Mouse (Mus musculus) embryonic facial prominence, embryonic 11.5 days (tissue): Measurements from ENCODE around the gene D630039A03Rik. TPM values are rescaled to one million over a fixed set of nuclear protein-coding genes. Genes with fewer than 3 reads are reported as not detected.

Experiments used
- ATAC-seq: fragments of 200-750 bp; cut with Nextera tagmentation; replicated peaks from 2 replicates; pipeline ENCODE4 v1.8.0; 2017; ENCODE audit warnings: low read depth; ENCODE audit not compliant: insufficient number of reproducible peaks, low FRiP score, low TSS enrichment
- DNase-seq: peaks from one replicate; pipeline ENCODE4 v3.0.0-alpha.2; 2015; ENCODE audit warnings: low spot score
- H3K27ac ChIP-seq: fragments of 300-500 bp; sonication (generic); replicated peaks from 2 replicates; pipeline ENCODE4 v1.5.1; 2014; ENCODE audit warnings: mild to moderate bottlenecking, low read depth, low read length, control low read depth
- H3K27me3 ChIP-seq: fragments of 300-500 bp; sonication (generic); 2 replicates; pipeline ENCODE4 v1.6.1; 2014; ENCODE audit warnings: mild to moderate bottlenecking, low read length, moderate library complexity, mixed read lengths; ENCODE audit not compliant: control insufficient read depth, insufficient read depth
- H3K36me3 ChIP-seq: fragments of 300-500 bp; sonication (generic); replicated peaks from 2 replicates; pipeline ENCODE4 v1.6.1; 2014; ENCODE audit warnings: low read depth, mild to moderate bottlenecking, low read length, moderate library complexity, mixed read lengths; ENCODE audit not compliant: control insufficient read depth, insufficient read depth
- H3K4me1 ChIP-seq: fragments of 300-500 bp; sonication (generic); 2 replicates; pipeline ENCODE4 v1.6.1; 2014; ENCODE audit warnings: low read length, mixed read lengths; ENCODE audit not compliant: control insufficient read depth, insufficient read depth
- H3K4me2 ChIP-seq: fragments of 300-500 bp; sonication (generic); 2 replicates; pipeline ENCODE4 v1.6.1; 2014; ENCODE audit warnings: low read depth, mild to moderate bottlenecking, control low read depth, low read length, moderate library complexity
- H3K4me3 ChIP-seq: fragments of 300-500 bp; sonication (generic); 2 replicates; pipeline ENCODE4 v1.5.1; 2014; ENCODE audit warnings: low read depth, low read length, control low read depth
- H3K9ac ChIP-seq: fragments of 300-500 bp; sonication (generic); replicated peaks from 2 replicates; pipeline ENCODE4 v1.6.1; 2014; ENCODE audit warnings: mild to moderate bottlenecking, control low read depth, low read length
- H3K9me3 ChIP-seq: fragments of 300-500 bp; sonication (generic); replicated peaks from 2 replicates; pipeline ENCODE4 v1.6.1; 2016; ENCODE audit warnings: mild to moderate bottlenecking, low read length, inconsistent platforms, mixed read lengths; ENCODE audit not compliant: control insufficient read depth
- WGBS: fragments of 180-500 bp; shearing (Covaris S2); extraction: QIAGEN DNeasy Blood & Tissue Kit; methylation state at CpG from one replicate; pipeline ENCODE4 v1.1.7; 2014; 5-methylcytosine and 5-hydroxymethylcytosine counted together
- polyA plus RNA-seq: library from polyadenylated mRNA; unstranded; fragments of >200 nt; fragmentation: Nextera tagmentation; extraction: Ambion mirVana; gene quantifications from 2 replicates; pipeline ENCODE4 v1.2.1, GENCODE M21; 2014

Gene D630039A03Rik
- polyA plus RNA-seq, result 0.07 TPM in 1 of 2 replicates, not detected in the other

DNA sequence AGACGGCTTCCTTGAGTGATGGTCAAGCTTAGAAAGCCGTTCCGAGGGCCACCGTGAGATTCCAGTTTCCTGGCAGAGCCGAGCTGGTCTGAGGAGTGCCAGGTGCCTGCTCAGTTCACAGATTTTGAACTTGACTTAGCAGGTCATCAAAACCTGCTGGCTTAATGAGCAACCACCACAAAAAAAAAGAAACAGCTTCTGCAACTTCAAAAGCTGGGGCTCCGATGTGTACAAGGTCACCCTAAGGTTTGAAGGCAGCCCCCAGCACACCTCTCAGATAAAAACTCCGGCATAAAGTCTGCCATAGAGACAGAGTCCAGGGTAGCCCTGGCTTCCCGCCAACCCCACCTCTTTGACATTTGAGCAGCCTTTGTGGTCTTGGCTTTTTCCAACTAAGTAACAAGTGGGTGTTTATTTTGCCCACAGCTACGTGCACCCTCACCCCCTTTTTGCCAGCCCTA, at the start of gene D630039A03Rik:
Gene D630039A03Rik, minus strand, starts transcription at position 97 of the 461 bp plus-strand sequence.
- no peak within 1 kb of the TSS; the same call in 1 of the 2 replicates for H3K4me2 ChIP-seq
- H3K9me3 ChIP-seq, result no peaks in the 10 kb centered on the region
- 0 out of 2 replicates have a peak within 1 kb of the TSS, but pooled peaks have one; percentile 32 for H3K9ac ChIP-seq
- H3K4me1 ChIP-seq, result no peaks in the 10 kb centered on the region
- WGBS, result 28% methylated on average over 9 of the region's 9 CpGs
- no peak within 1 kb of the TSS for H3K4me3 ChIP-seq
- no peaks in the 10 kb centered on the region for H3K27me3 ChIP-seq
- no peaks in the 10 kb centered on the region for H3K36me3 ChIP-seq
- ATAC-seq (no peak), DNase-seq (no peak)
- no peak within 1 kb of the TSS for H3K27ac ChIP-seq

GRCm38 (mm10) chr4:57965516-57965915, 49.4 kb upstream of the D630039A03Rik start:
- H3K9me3 ChIP-seq, result no peaks in the 10 kb centered on the region
- no peaks in the 10 kb centered on the region for H3K4me1 ChIP-seq
- H3K36me3 ChIP-seq, result no peaks in the 10 kb centered on the region
- no peak overlapping the region for H3K4me3 ChIP-seq
- DNase-seq (no peak), ATAC-seq (no peak)
- H3K9ac ChIP-seq, result no peak overlapping the region
- no peak overlapping the region for H3K4me2 ChIP-seq
- no peak overlapping the region for H3K27ac ChIP-seq
- WGBS, result 97% methylated on average over 4 of the region's 4 CpGs
- H3K27me3 ChIP-seq, result no peaks in the 10 kb centered on the region

DNA sequence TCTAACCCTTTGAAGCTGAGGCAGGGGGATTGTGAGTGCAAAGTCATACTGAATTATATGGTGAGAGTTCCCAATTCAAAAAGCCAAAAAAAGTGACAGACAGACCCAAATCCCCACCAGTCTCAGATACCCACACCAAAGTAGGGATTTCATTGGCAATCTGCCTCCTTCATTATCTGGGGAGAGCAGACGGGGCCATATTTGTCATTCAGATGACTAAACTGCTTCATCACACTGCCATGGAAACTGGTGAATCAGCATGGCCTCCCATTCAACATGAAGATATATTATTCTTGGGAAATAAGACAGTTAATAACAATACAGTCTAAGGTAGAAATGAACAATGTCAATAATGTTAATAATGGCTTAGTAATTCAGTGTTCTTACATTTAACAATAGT, 48.0 kb upstream of the D630039A03Rik start:
- Histone ChIP-seq H3K36me3 (no peaks in the 10 kb centered on the region), H3K4me3 (no peak overlapping the region), H3K4me2 (no peak overlapping the region), H3K9ac (no peak overlapping the region), H3K27me3 (no peaks in the 10 kb centered on the region), H3K9me3 (no peaks in the 10 kb centered on the region), H3K4me1 (no peaks in the 10 kb centered on the region), H3K27ac (no peak overlapping the region)
- no peak for ATAC-seq
- DNase-seq, result no peak
- WGBS, result 75% methylated on average over 1 of the region's 1 CpGs

DNA sequence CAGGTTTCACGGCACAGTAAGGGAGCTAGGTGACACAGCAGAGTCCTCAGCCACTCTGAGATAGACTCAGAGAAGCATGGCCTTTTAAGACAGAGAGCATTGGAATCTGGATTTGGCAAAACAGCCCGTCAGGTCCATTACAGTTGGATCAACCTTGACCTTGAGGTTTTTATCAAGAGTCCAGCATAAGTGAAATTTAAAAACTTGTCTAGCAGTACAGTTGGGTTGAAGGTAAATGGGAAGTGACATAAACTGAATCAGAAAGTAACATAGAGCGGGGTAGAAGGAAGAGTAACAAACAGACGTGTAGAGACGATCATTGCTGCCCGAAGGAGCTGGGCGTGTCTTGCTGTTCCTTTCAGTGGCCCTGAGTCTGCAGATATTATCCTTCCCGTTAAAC, 43.0 kb upstream of the D630039A03Rik start:
- Histone ChIP-seq H3K4me1 (no peaks in the 10 kb centered on the region; the same call in 1 of the 2 replicates), H3K9me3 (no peaks in the 10 kb centered on the region), H3K9ac (no peak overlapping the region), H3K4me3 (no peak overlapping the region), H3K4me2 (no peak overlapping the region), H3K36me3 (no peaks in the 10 kb centered on the region), H3K27ac (no peak overlapping the region), H3K27me3 (no peaks in the 10 kb centered on the region)
- ATAC-seq, result no peak
- DNase-seq, result no peak
- 89% methylated on average over 8 of the region's 8 CpGs for WGBS

- H3K27me3 ChIP-seq, result no peaks in the 10 kb centered on the region
- H3K27ac ChIP-seq, result no peak overlapping the region
- no peaks in the 10 kb centered on the region for H3K36me3 ChIP-seq
- 68% methylated on average over 9 of the region's 9 CpGs for WGBS
- ATAC-seq, result no peak
- H3K4me1 ChIP-seq, result no peaks in the 10 kb centered on the region; the same call in 1 of the 2 replicates
- no peak overlapping the region for H3K9ac ChIP-seq
- no peak overlapping the region for H3K4me3 ChIP-seq
- DNase-seq, result no peak
- H3K9me3 ChIP-seq, result no peaks in the 10 kb centered on the region
- no peak overlapping the region for H3K4me2 ChIP-seq
Measured at GRCm38 (mm10) chr4:57958098-57958497, 42.0 kb upstream of the D630039A03Rik start.

- Histone ChIP-seq H3K27ac (peak overlapping the region; percentile 61), H3K27me3 (no peaks in the 10 kb centered on the region), H3K36me3 (no peaks in the 10 kb centered on the region), H3K9me3 (no peaks in the 10 kb centered on the region), H3K9ac (peak overlapping the region; percentile 49; the same call in 1 of the 2 replicates), H3K4me2 (peak overlapping the region; percentile 62), H3K4me1 (no peaks in the 10 kb centered on the region; the same call in 1 of the 2 replicates), H3K4me3 (peak overlapping the region; percentile 81)
- no peak for DNase-seq
- WGBS, result 39% methylated on average over 11 of the region's 11 CpGs
- ATAC-seq, result no peak
Measured at GRCm38 (mm10) chr4:57957200-57958085, 41.3 kb upstream of the D630039A03Rik start.

GRCm38 (mm10) chr4:57956029-57956960, 40.2 kb upstream of the D630039A03Rik start, which contains the start of gene Txn1:
Txn1 (minus strand) TSS chr4:57956411.
- WGBS, result 0% methylated on average over 70 of the region's 71 CpGs
- H3K27ac ChIP-seq, result peak within 1 kb of the TSS; percentile 71
- H3K4me2 ChIP-seq, result peak within 1 kb of the TSS; percentile 62
- H3K9me3 ChIP-seq, result no peaks in the 10 kb centered on the region
- ATAC-seq (peak; percentile 99), DNase-seq (peak; percentile 99)
- H3K4me3 ChIP-seq, result peak within 1 kb of the TSS; percentile 81
- H3K27me3 ChIP-seq, result no peaks in the 10 kb centered on the region
- no peaks in the 10 kb centered on the region; the same call in 1 of the 2 replicates for H3K4me1 ChIP-seq
- H3K36me3 ChIP-seq, result peaks cover 4% of the 10 kb centered on the region; the same call in 1 of the 2 replicates
- H3K9ac ChIP-seq, result peak within 1 kb of the TSS; percentile 63
